Mouse (Mus musculus) MEL (cell line): ENCODE measurements at regions not wholly inside any gene's neighbourhood (a gene's known extent, or its start where the extent isn't known, plus 50 kb on each side); places are given as distances from the start of the nearest gene placed in this dataset.

Experiments used
- CTCF ChIP-seq, 3 experiments: IDR thresholded peaks in 2 of 3; conservative IDR thresholded peaks in 1 of 3; 2 replicates each; pipeline ENCODE4 v1.5.1; 2011 to 2012; ENCODE audit warnings: low read length in 3 of 3, low read depth in 2 of 3, mild to moderate bottlenecking in 2 of 3, improper control_type of control experiment in 1 of 3, inconsistent platforms in 1 of 3, mixed read lengths in 1 of 3, moderate library complexity in 1 of 3; ENCODE audit not compliant: control insufficient read depth in 1 of 3, insufficient read depth in 1 of 3, poor library complexity in 1 of 3, severe bottlenecking in 1 of 3
- E2F4 ChIP-seq: IDR thresholded peaks from 2 replicates; pipeline ENCODE4 v1.6.1; 2011; ENCODE audit warnings: low read depth, low read length, improper control_type of control experiment, borderline replicate concordance
- ETS1 ChIP-seq: IDR thresholded peaks from 2 replicates; pipeline ENCODE4 v1.6.1; 2012; ENCODE audit warnings: low read depth, mild to moderate bottlenecking, inconsistent platforms, low read length, improper control_type of control experiment, moderate library complexity
- GABPA ChIP-seq: IDR thresholded peaks from 2 replicates; pipeline ENCODE4 v1.6.1; 2012; ENCODE audit warnings: low read depth, mild to moderate bottlenecking, inconsistent platforms, low read length, improper control_type of control experiment, moderate library complexity
- MAX ChIP-seq: IDR thresholded peaks from 2 replicates; pipeline ENCODE4 v1.6.1; 2011; ENCODE audit warnings: low read length, improper control_type of control experiment
- MYB ChIP-seq: IDR thresholded peaks from 2 replicates; pipeline ENCODE4 v1.6.1; 2011; ENCODE audit warnings: mild to moderate bottlenecking, low read depth, low read length, improper control_type of control experiment
- POLR2A ChIP-seq, 2 experiments: IDR thresholded peaks; 2 replicates each; pipeline ENCODE4 v1.6.1; 2011 to 2012; ENCODE audit warnings: low read length in 2 of 2, mild to moderate bottlenecking in 2 of 2, control low read depth in 1 of 2, improper control_type of control experiment in 1 of 2, low read depth in 1 of 2, moderate library complexity in 1 of 2; ENCODE audit not compliant: control insufficient read depth in 1 of 2, insufficient read depth in 1 of 2, poor library complexity in 1 of 2
- RCOR1 ChIP-seq: IDR thresholded peaks from 2 replicates; pipeline ENCODE4 v1.6.1; 2012; ENCODE audit warnings: low read depth, mild to moderate bottlenecking, inconsistent platforms, low read length, improper control_type of control experiment
- TAL1 ChIP-seq: IDR thresholded peaks from 2 replicates; pipeline ENCODE4 v1.6.1; 2012; ENCODE audit warnings: mild to moderate bottlenecking, inconsistent platforms, low read length, moderate library complexity, mixed read lengths
- USF1 ChIP-seq: IDR thresholded peaks from 2 replicates; pipeline ENCODE4 v1.6.1; 2014; ENCODE audit warnings: low read depth, mild to moderate bottlenecking, inconsistent platforms, low read length, improper control_type of control experiment, moderate library complexity
- ZNF384 ChIP-seq: IDR thresholded peaks from 2 replicates; pipeline ENCODE4 v1.6.1; 2012; ENCODE audit warnings: low read depth, mild to moderate bottlenecking, inconsistent platforms, low read length, improper control_type of control experiment

- TF ChIP-seq CTCF (IDR thresholded peaks at IDR 0.05 in 2 of 3, conservative IDR thresholded peaks at IDR 0.05 in 1 of 3; ENCODE audit: control insufficient read depth in 1 of 3, insufficient read depth in 1 of 3, low read depth in 2 of 3, low read length in 3 of 3, poor library complexity in 1 of 3, severe bottlenecking in 1 of 3) (no peak), GABPA (no peak), ZNF384 (no peak), USF1 (no peak), ETS1 (no peak), RCOR1 (no peak), MAX (no peak), E2F4 (no peak), POLR2A (IDR thresholded peaks at IDR 0.05; ENCODE audit: control insufficient read depth in 1 of 2, insufficient read depth in 1 of 2, low read depth in 1 of 2, low read length in 2 of 2, poor library complexity in 1 of 2) (no peak), TAL1 (no peak), MYB (no peak)
Measured at GRCm38 (mm10) chr5:41941216-41941615, 97.1 kb upstream of the Bod1l start.
